Mouse (Mus musculus) kidney, adult 2 months (tissue): ENCODE measurements at regions not wholly inside any gene's neighbourhood (a gene's known extent, or its start where the extent isn't known, plus 50 kb on each side); places are given as distances from the start of the nearest gene placed in this dataset.
"Not testable (repeated sequence)": the region's sequence is repeated elsewhere in the genome, so short reads cannot be mapped to it uniquely, and the experiment has no call there.

Experiments used
- CTCF ChIP-seq: fragments of 200-500 bp; conservative IDR thresholded peaks from 2 replicates; pipeline ENCODE4 v1.5.1; 2011; ENCODE audit warnings: low read depth, mild to moderate bottlenecking, control low read depth, low read length, moderate library complexity, mixed read lengths; ENCODE audit not compliant: insufficient read depth, insufficient read length
- POLR2A ChIP-seq: fragments of 200-500 bp; IDR thresholded peaks from one replicate; pipeline ENCODE4 v1.6.1; 2011; ENCODE audit warnings: low read depth, low read length, control low read depth

- not testable (repeated sequence) for TF ChIP-seq POLR2A, CTCF
Observed at GRCm38 (mm10) chr6:3169479-3169878, 229.9 kb downstream of the Samd9l start.
